Comparison of ENCODE assay signal across 11 mouse cellular contexts in genomic region chr6:101280811-101281218, GRCm38 (mm10).
DNase-seq lines count a peak whose midpoint lies in the region; ATAC-seq lines count a peak whose summit lies in the region.
"Had no signal": no experiment of that assay in that cellular context is flagged by ENCODE, and none has a peak within 500 bp of the region (broad histone marks: within the 10 kb centered on the region; RNA-seq: fewer than 3 reads in every experiment).

No protein-coding gene starts in this region.

- H3K4me1 ChIP-seq in forebrain, embryonic 13.5 days: peaks cover 46% of the 10 kb centered on the region
- peaks cover 19% of the 10 kb centered on the region for H3K4me1 ChIP-seq in midbrain, embryonic 15.5 days
- 0 out of 2 replicates have a peak, but pooled peaks cover 11% of the 10 kb centered on the region for H3K4me1 ChIP-seq in liver, embryonic 12.5 days

- no peak overlapping the region for H3K4me3 ChIP-seq in forebrain, embryonic 13.5 days
- H3K4me3 ChIP-seq in midbrain, embryonic 15.5 days: no peak overlapping the region
- no peak overlapping the region for H3K4me3 ChIP-seq in liver, embryonic 12.5 days
- H3K4me3 ChIP-seq: erythroblast, embryonic 14.5 days had no signal

- peak overlapping the region; percentile 8; the same call in 1 of the 2 replicates for H3K4me2 ChIP-seq in forebrain, embryonic 13.5 days
- 0 out of 2 replicates have a peak overlapping the region, but pooled peaks have one; percentile 19 for H3K4me2 ChIP-seq in midbrain, embryonic 15.5 days
- H3K4me2 ChIP-seq in liver, embryonic 12.5 days: no peak overlapping the region

- peak; percentile 57; the same call in 1 of the 2 replicates for ATAC-seq in forebrain, embryonic 13.5 days
- ATAC-seq in midbrain, embryonic 15.5 days (replicated peaks): peak; percentile 61; the same call in 1 of the 2 replicates
- ATAC-seq in liver, embryonic 12.5 days: no peak
- ATAC-seq: inflammation-experienced regulatory T-cells, adult 6 months had no signal

- H3K9me3 ChIP-seq in forebrain, embryonic 13.5 days (replicated peaks): no peaks in the 10 kb centered on the region
- no peaks in the 10 kb centered on the region for H3K9me3 ChIP-seq in midbrain, embryonic 15.5 days
- H3K9me3 ChIP-seq in liver, embryonic 12.5 days (replicated peaks): no peaks in the 10 kb centered on the region

- intact Hi-C loops in left cerebral cortex, postnatal 4 days (cut with DNase I): no loop called here

- H3K36me3 ChIP-seq in forebrain, embryonic 13.5 days (ENCODE audit: poor library complexity, severe bottlenecking): no peaks in the 10 kb centered on the region
- no peaks in the 10 kb centered on the region for H3K36me3 ChIP-seq in midbrain, embryonic 15.5 days (replicated peaks)
- H3K36me3 ChIP-seq in liver, embryonic 12.5 days: no peaks in the 10 kb centered on the region

- peaks cover 40% of the 10 kb centered on the region for H3K27me3 ChIP-seq in forebrain, embryonic 13.5 days
- H3K27me3 ChIP-seq in midbrain, embryonic 15.5 days (replicated peaks): no peaks in the 10 kb centered on the region
- H3K27me3 ChIP-seq in liver, embryonic 12.5 days (replicated peaks): no peaks in the 10 kb centered on the region

- H3K9ac ChIP-seq in forebrain, embryonic 13.5 days: no peak overlapping the region
- no peak overlapping the region for H3K9ac ChIP-seq in midbrain, embryonic 15.5 days
- no peak overlapping the region for H3K9ac ChIP-seq in liver, embryonic 12.5 days

- 9% methylated on average over 9 of the region's 9 CpGs for WGBS in forebrain, embryonic 13.5 days
- 12% methylated on average over 9 of the region's 9 CpGs for WGBS in midbrain, embryonic 15.5 days
- 37% methylated on average over 9 of the region's 9 CpGs for WGBS in liver, embryonic 12.5 days (ENCODE audit: insufficient replicate concordance)

- H3K27ac ChIP-seq in forebrain, embryonic 13.5 days: no peak overlapping the region
- H3K27ac ChIP-seq in midbrain, embryonic 15.5 days: no peak overlapping the region
- H3K27ac ChIP-seq in liver, embryonic 12.5 days: no peak overlapping the region

- DNase-seq in gastrocnemius, postnatal 10 days: peak; percentile 21
- DNase-seq in gastrocnemius, adult 18-20 months (ENCODE audit: low spot score): no peak
- DNase-seq in left cerebral cortex, postnatal 4 days: peak; percentile 31
- no peak for DNase-seq in left cerebral cortex, adult 8-10 months (ENCODE audit: low spot score in 2 of 2)
- no peak for DNase-seq in spleen, postnatal 14 days (ENCODE audit: low spot score in 2 of 2)
- DNase-seq: B cell, adult 2 months had no signal

Comparison
In these comparisons a context has a peak if more than half of its experiments do, and no peak if none do; other contexts are left out.
1. DNase-seq: peak in gastrocnemius, postnatal 10 days (single experiment) and left cerebral cortex, postnatal 4 days (single experiment); none in gastrocnemius, adult 18-20 months (single experiment), left cerebral cortex, adult 8-10 months (0 of 2) and spleen, postnatal 14 days (0 of 2).